Mouse (Mus musculus) hematopoietic stem cell, adult 5-6 weeks (primary cell): ENCODE results near the gene Itprid2. TPM values are rescaled to one million over a fixed set of nuclear protein-coding genes. Genes with fewer than 3 reads are reported as not detected.
A peak's percentile ranks its signal among the peaks of the same experiment; 100 is the strongest.

Experiments
- ATAC-seq, 2 experiments: fragments of 125-278 bp in 1 of 2; replicated peaks in 1 of 2; 2 replicates each; pipeline ENCODE4 v1.8.0; 2016 to 2017; ENCODE audit warnings: inconsistent platforms in 2 of 2, mild to moderate bottlenecking in 2 of 2, moderate number of reproducible peaks in 2 of 2, low read depth in 1 of 2, moderate TSS enrichment in 1 of 2; ENCODE audit not compliant: low FRiP score in 2 of 2, poor library complexity in 2 of 2, severe bottlenecking in 2 of 2, insufficient read depth in 1 of 2, low TSS enrichment in 1 of 2
- total RNA-seq: library from RNA; stranded (forward); fragments of 172-1452, 232-1000 nt; gene quantifications from 2 replicates; pipeline ENCODE4 v1.2.3, GENCODE M21; 2017

Gene Itprid2
- total RNA-seq, 1 experiment from 2014 or later, result 19.5 TPM

- ATAC-seq, result no peak
These were observed 48.1 kb downstream of the Itprid2 start for GRCm38 (mm10) chr2:79683258-79683657.

GRCm38 (mm10) chr2:79690838-79691237 is 55.7 kb downstream of the Itprid2 start:
- no peak for ATAC-seq

GRCm38 (mm10) chr2:79695190-79695589 is 60.0 kb downstream of the Itprid2 start:
- no peak for ATAC-seq

DNA sequence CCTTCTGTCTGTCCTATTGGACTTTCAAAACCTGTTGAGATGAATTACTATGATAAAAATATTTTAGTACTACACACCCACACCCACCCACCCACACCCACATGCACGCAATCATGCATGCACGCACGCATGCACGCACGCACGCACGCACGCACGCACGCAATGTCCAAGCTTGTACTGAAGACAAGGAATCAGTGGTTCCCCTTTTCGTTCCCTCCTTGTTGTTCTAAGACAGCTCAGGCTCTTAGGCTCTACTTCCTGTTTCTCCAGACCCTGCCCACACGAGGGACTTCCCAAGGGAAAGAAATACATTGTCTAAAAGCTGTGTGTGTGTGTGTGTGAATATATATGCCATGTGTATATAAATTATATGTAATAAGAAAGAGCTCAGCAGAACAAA is 60.8 kb downstream of the Itprid2 start:
- ATAC-seq, result peak; percentile 78 to 86

DNA sequence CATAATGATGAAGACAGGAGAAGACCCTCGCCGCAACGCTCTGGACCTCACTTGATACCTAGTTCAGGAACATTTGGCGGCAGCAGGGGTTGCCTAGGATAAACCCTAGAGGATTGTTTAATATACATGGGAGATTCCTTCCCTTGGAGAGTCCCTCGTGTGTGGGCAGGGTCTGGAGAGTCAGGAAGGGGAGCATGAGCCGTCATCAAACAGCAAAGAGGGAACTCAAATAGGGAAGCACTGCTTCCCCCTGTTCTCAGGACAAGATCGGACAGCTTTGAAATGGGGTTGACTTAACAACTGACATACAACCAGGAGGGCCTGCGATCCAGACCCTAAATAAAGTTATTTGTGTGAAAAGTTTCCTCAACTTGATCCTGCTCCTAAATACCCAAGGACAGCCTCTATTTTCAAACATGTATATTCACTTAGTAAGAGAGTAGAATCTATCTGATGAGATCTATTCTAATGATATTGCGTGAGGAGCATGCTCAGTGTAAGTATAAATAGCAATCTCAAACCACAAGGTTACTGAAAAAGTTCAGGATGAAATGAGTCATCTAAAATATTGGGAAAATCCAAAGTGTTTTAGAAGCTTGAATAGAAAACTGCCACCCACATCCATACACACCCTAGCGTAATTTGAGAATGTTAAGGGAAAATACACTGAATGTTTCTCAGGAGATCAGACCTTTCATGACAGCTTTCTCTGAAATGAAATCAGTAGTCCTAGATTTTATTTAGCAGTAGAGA is 61.5 kb downstream of the Itprid2 start:
- peak; percentile 31 to 68; a peak in 2 of 4 replicates for ATAC-seq

GRCm38 (mm10) chr2:79698166-79698565 is 63.0 kb downstream of the Itprid2 start:
- ATAC-seq, result no peak

DNA sequence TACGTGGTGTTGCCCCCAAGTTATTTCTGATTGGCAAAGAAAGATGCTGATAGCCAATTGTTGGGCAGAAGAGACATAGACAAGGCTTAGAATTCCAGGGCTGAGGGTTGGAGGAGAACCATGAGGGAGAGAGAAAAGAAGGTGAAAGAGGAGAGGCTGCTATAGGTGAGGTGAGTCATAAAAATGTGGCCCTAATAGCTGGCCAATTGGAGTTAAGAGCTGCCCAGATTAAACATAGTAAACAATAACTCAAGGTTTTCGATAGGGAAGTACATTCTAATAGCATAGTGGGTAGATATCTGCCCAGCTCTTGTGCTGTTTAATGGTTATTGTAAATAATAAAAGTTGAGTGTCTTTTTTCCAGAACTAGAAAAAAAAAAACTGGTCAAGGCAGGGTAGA is 69.6 kb downstream of the Itprid2 start:
- no peak for ATAC-seq

DNA sequence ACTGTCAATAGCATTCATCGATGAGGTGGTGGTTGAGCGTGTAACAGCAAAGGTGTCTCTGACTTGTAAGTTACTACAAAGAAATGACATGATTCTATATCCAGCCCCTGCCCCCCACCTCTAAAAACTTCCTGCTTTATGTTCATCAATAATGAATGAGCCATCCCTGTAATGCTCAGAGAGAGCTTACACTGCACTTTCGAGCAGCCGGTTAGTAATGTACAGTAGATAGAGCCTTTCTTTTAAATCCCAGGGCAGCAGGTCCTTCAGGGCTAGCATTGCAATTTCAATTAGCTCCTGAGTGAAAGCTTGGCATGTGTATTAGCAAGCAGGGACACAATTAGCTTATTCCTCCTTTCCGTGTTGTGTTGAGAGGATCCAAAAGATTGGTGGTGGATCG is 72.4 kb downstream of the Itprid2 start, which contains the start of gene Ppp1r1c:
Gene Ppp1r1c, plus strand, starts transcription at position 206 of the 400 bp plus-strand sequence.
- no peak for ATAC-seq

DNA sequence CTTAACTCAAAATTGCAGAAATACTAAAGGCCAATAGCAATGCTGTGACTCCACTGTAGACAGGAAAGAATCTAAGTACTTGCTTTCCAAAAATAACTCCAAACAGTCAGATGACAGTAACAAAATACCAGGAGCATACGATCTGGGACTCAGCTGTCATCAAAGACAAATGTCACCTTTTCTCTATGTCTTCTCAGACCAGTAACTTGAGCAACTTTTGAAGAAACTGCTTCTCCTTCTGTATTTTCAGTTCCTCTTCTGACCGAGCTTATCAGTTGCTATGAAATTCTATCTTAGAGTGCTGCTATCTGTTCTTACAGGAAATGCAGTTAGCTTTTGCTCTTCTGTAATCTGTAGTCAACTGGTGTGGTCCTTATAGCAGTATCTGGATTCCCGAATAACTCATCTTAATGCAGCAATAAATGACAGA is 78.5 kb downstream of the Itprid2 start:
- ATAC-seq, result peak; percentile 87

- ATAC-seq, result no peak
These were observed 79.6 kb downstream of the Itprid2 start for GRCm38 (mm10) chr2:79714745-79715144.

- ATAC-seq, result no peak
These were observed 80.8 kb downstream of the Itprid2 start for GRCm38 (mm10) chr2:79715925-79716324.

GRCm38 (mm10) chr2:79717846-79718245 is 82.7 kb downstream of the Itprid2 start:
- ATAC-seq, result no peak

DNA sequence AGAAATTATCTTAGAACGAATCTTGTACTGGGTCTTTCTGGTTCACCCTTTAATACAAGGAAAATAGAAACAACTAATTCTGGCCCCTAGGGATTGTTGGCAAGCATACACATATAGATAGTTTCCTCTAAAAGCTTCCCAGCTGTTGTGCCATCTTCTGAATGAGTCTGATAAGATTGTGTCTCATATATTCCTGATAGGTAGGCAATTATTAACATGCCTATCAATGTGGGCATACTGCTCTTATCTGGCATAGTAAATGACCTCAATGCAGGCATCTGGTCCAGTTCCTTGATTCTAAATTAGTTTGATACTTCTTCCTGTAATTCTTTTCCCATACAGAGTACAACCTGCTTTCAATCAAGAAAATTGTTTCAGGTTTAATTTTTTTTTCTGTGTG is 87.3 kb downstream of the Itprid2 start:
- ATAC-seq, result no peak

Other genes starting within 250 kb of the Itprid2 start
- not detected in 2 replicates for gene Neurod1, start 178.6 kb upstream of the Itprid2 start, total RNA-seq
- 7.8 and 8.7 TPM in 2 replicates for gene Cerkl, start 178.6 kb upstream of the Itprid2 start, total RNA-seq
- gene Ppp1r1c, start 72.4 kb downstream of the Itprid2 start, total RNA-seq, result not detected in 2 replicates